Mouse (Mus musculus): ENCODE results near the gene Zfp54. TPM values are rescaled to one million over a fixed set of nuclear protein-coding genes. Genes with fewer than 3 reads are reported as not detected.
A peak's percentile ranks its signal among the peaks of the same experiment; 100 is the strongest.
"Not testable (repeated sequence)": the region's sequence is repeated elsewhere in the genome, so short reads cannot be mapped to it uniquely, and the experiment has no call there.

The Zfp54 gene
- polyA plus RNA-seq, 1 experiment, result not detected

DNA sequence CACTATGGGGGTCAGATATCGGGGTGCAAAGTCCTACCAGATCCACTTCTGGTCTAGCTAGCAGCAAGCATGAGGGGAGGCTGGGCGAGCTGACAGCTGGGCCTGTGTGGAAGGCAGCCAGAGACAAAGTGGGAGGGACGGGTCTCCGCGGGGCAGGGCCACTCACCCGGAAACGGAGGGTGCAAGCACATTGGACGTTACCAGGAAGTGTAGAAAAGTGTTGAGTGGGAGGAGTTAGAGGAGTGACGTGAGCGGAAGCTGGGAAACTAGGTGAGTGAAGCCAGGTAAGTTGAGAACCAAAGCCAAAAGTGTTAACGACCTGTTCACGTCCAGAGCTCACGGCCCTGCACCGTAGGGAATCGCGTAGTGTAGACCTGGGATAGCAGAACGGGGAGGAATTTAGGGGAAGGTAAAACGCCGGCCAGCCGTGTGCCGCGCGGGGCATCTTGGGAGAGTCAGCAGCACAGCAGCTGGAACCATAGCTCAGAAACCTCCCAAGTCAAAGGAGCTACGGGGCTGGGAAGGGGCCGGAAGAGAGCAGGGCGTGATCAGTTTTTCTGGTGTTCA is 27.2 kb downstream of the Zfp54 start, which contains the start of gene Zfp51:
Gene Zfp51 (plus strand): TSS at position 237 of the 567 bp plus-strand sequence.
- TF ChIP-seq CTCF (IDR thresholded peaks at IDR 0.05; ENCODE audit: extremely low read depth, insufficient read length, insufficient replicate concordance, low read depth, low read length) (no peak), POLR2A (IDR thresholded peaks at IDR 0.05; ENCODE audit: low read depth, low read length) (peak; percentile 69; the same call in 1 of the 2 replicates)
- under 1% methylated on average over 26 of the region's 26 CpGs for WGBS

DNA sequence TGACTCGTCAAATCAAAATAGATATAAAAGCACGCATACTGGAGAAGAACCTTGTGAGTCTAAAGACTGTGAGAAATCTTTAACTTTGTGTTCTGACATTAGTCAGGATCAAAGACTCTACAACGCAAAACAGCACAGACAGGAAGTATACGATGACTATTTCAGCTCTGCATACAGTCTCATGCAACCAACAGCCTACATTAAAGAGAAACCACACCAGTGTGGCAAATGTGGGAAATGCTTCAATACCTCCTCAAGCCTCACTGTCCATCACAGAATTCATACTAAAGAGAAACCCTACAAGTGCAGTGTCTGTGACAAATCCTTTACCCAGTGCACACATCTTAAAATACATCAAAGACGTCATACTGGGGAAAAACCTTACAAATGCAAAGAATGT is 40.5 kb downstream of the Zfp54 start:
- no peak for TF ChIP-seq CTCF (IDR thresholded peaks at IDR 0.05; ENCODE audit: extremely low read depth, insufficient read length, insufficient replicate concordance, low read depth, low read length)
- no peak for TF ChIP-seq POLR2A (IDR thresholded peaks at IDR 0.05; ENCODE audit: low read depth, low read length)
- Histone ChIP-seq H3K27ac (ENCODE audit: insufficient read depth, low read depth, low read length) (no peak overlapping the region), H3K4me3 (ENCODE audit: low read depth, low read length) (no peak overlapping the region), H3K27me3 (ENCODE audit: control insufficient read depth, insufficient read depth, low read length) (no peaks in the 10 kb centered on the region), H3K36me3 (ENCODE audit: control insufficient read depth, insufficient read depth, low read length) (peaks cover 29% of the 10 kb centered on the region), H3K4me1 (ENCODE audit: control insufficient read depth, insufficient read depth, insufficient read length, low read length) (no peaks in the 10 kb centered on the region)
- WGBS, result 90% methylated on average over 5 of the region's 5 CpGs

More for the DNA sequence above, 27.2 kb downstream of the Zfp54 start, which contains the start of gene Zfp51:
- Histone ChIP-seq H3K4me1 (ENCODE audit: control insufficient read depth, insufficient read depth, insufficient read length, low read length) (peaks cover 3% of the 10 kb centered on the region; the same call in 1 of the 2 replicates), H3K27ac (ENCODE audit: insufficient read depth, low read depth, low read length) (peak within 1 kb of the TSS; percentile 99), H3K4me3 (ENCODE audit: low read depth, low read length) (peak within 1 kb of the TSS; percentile 80), H3K27me3 (ENCODE audit: control insufficient read depth, insufficient read depth, low read length) (no peaks in the 10 kb centered on the region), H3K36me3 (ENCODE audit: control insufficient read depth, insufficient read depth, low read length) (peaks cover 8% of the 10 kb centered on the region)

DNA sequence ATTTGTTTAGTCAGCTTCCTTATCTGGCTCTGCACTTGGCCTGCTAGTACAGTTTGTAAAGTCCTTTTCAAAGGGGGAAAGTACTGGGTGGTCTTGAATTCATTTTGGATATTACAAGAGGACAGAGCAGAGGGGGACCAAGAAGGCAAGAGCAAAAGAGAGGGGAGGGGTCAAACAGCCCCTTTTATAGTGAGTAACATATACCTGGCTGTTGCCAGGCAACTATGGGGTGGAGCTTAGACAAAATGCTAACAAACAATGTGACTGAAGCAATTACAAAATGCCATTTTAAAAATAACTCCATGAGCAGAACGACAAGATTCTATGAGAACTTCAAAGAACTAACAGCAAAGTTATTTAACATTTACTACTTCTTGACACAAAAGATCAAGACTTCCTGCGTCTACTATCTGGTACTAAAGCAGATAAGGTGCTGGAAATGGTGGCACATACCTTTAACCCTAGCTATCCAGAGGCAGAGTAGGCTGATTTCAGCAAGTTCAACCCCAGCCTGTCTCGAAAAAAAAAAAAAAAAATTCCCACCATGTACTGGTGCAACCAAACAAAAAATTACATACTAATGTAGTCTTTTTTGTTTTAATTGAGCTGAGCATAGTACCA is 49.1 kb downstream of the Zfp54 start:
- no peak for TF ChIP-seq POLR2A (IDR thresholded peaks at IDR 0.05; ENCODE audit: low read depth, low read length)
- no peak for TF ChIP-seq CTCF (IDR thresholded peaks at IDR 0.05; ENCODE audit: extremely low read depth, insufficient read length, insufficient replicate concordance, low read depth, low read length)
- no peaks in the 10 kb centered on the region for H3K27me3 ChIP-seq (ENCODE audit: control insufficient read depth, insufficient read depth, low read length)
- no peak overlapping the region for H3K27ac ChIP-seq (ENCODE audit: insufficient read depth, low read depth, low read length)
- no peak overlapping the region for H3K4me3 ChIP-seq (ENCODE audit: low read depth, low read length)
- H3K36me3 ChIP-seq (ENCODE audit: control insufficient read depth, insufficient read depth, low read length), result no peaks in the 10 kb centered on the region
- 0 out of 2 replicates have a peak, but pooled peaks cover 2% of the 10 kb centered on the region for H3K4me1 ChIP-seq (ENCODE audit: control insufficient read depth, insufficient read depth, insufficient read length, low read length)
- WGBS, result 24% methylated on average over 3 of the region's 3 CpGs

DNA sequence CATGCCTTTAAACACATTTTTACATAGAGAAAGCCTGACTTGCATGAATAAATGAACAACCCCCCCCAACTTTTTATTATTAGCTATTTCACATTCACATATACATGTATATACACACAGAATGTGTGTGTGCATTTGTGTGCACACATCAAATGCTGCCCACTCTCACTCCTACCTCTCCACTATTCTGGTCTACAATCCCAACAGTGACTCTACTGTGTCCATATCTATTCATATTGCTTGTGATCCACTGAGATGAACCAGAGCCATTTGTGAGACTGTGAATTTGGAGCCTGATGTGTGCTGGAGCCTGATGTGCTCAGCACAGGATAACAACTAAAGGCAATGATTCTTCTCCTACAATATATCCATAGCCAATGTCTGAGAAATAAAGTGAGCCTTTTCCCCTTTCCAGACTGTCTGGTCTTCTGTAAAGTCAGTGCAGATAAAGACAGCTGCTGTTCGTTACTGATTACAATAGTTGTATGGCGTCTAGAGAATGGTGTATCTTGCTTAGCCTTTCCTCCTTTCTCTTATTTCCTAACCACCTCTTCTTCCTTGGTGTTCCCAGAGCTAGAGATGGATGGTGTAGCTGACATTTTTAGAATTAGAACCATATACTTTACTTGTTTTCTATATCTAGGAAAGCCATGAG is 49.8 kb downstream of the Zfp54 start:
- 0 out of 2 replicates have a peak, but pooled peaks cover 2% of the 10 kb centered on the region for H3K4me1 ChIP-seq (ENCODE audit: control insufficient read depth, insufficient read depth, insufficient read length, low read length)
- H3K36me3 ChIP-seq (ENCODE audit: control insufficient read depth, insufficient read depth, low read length), result no peaks in the 10 kb centered on the region
- WGBS, result 63% methylated on average over 2 of the region's 2 CpGs
- H3K27ac ChIP-seq (ENCODE audit: insufficient read depth, low read depth, low read length), result no peak overlapping the region
- no peak for TF ChIP-seq POLR2A (IDR thresholded peaks at IDR 0.05; ENCODE audit: low read depth, low read length)
- H3K4me3 ChIP-seq (ENCODE audit: low read depth, low read length), result no peak overlapping the region
- no peaks in the 10 kb centered on the region for H3K27me3 ChIP-seq (ENCODE audit: control insufficient read depth, insufficient read depth, low read length)

DNA sequence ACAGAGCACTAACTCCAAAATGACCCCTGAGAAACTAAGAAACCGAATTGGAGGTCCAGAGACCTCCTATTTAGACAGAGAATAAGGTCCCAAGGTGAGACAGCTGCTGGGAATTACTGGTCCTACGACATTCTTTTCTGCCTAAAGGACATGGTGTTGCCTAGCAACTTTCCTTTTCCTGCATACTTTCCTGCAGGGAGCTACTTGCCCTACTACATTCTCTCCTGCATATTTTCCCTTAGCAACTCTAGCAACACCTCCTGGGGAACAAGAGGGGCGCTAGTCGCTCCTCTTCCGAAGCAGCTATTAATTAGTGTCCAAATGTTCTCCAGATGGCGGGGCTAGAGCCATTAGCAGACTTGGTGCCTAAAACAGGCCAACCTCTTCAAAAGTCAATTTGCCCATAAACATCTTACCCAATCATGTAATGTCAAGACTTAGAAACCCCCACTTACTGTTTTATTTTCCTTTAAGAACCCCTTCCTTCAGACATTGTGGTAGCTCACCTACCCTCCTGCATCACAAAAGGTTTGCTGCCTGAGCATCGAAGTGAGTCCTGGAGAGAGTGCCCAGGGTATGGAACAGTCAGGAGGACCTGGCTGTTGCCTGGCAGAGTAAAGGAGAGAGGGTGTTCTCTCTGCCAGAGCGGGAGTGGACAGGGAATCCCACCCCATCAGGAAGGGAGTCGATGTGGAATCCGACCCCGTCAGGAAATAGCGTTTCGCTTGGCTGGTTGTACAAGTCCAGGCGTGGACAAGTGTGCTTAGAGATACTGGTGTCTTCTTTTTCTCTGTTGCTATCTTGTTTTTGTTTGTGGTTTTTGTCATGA is 50.5 kb downstream of the Zfp54 start:
- Histone ChIP-seq H3K4me1 (ENCODE audit: control insufficient read depth, insufficient read depth, insufficient read length, low read length) (0 out of 2 replicates have a peak, but pooled peaks cover 2% of the 10 kb centered on the region), H3K27ac (ENCODE audit: insufficient read depth, low read depth, low read length) (peak overlapping the region; percentile 96), H3K27me3 (ENCODE audit: control insufficient read depth, insufficient read depth, low read length) (no peaks in the 10 kb centered on the region), H3K4me3 (ENCODE audit: low read depth, low read length) (peak overlapping the region; percentile 34; the same call in 1 of the 2 replicates), H3K36me3 (ENCODE audit: control insufficient read depth, insufficient read depth, low read length) (no peaks in the 10 kb centered on the region)
- TF ChIP-seq POLR2A (IDR thresholded peaks at IDR 0.05; ENCODE audit: low read depth, low read length), result no peak
- WGBS, result 40% methylated on average over 14 of the region's 14 CpGs

DNA sequence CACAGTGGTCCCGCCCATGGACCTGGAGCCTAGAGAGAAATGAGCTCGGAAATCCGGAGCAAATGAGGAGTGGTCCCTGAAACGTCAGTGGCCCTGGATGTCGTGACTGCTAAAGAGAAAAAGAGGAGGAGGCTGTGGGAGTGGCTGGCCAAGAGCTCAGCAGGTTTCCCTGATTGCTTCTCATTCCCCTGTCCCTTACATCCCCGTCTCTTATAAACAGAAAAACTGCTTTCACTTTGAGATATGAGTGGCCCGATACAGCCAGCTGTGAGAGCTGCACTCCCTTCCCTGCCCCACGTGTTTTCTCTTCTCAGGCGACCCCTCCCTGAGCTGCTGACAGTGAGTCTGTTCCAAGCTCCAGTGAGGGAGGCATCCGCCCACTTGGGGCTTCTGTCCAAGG is 51.7 kb downstream of the Zfp54 start:
- 2% methylated on average over 10 of the region's 10 CpGs for WGBS
- H3K36me3 ChIP-seq (ENCODE audit: control insufficient read depth, insufficient read depth, low read length); H3K4me1 ChIP-seq (ENCODE audit: control insufficient read depth, insufficient read depth, insufficient read length, low read length); H3K27ac ChIP-seq (ENCODE audit: insufficient read depth, low read depth, low read length); H3K27me3 ChIP-seq (ENCODE audit: control insufficient read depth, insufficient read depth, low read length): not testable (repeated sequence)
- H3K4me3 ChIP-seq (ENCODE audit: low read depth, low read length), result peak overlapping the region; percentile 38

DNA sequence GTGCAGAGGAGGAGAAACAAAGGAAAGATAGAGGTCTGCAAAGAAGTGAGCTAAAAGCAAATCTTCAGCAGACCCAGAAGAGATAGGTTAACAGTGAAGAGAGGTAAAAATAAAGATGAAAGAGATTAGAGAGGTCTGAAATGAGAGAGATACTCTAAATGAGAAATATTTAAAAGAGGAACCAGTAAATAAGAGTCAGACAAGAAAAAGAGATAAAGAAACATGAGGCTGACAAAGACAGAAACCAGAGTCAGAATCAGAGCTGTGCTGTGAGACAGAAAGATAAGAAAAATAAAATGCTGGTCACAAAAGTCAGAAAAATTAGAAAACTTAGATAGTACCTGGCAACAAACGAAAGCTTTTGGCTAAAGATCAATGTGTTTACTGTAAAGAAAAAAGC is 52.3 kb downstream of the Zfp54 start:
- not testable (repeated sequence) for H3K36me3 ChIP-seq (ENCODE audit: control insufficient read depth, insufficient read depth, low read length); H3K27me3 ChIP-seq (ENCODE audit: control insufficient read depth, insufficient read depth, low read length); H3K4me3 ChIP-seq (ENCODE audit: low read depth, low read length); H3K27ac ChIP-seq (ENCODE audit: insufficient read depth, low read depth, low read length); H3K4me1 ChIP-seq (ENCODE audit: control insufficient read depth, insufficient read depth, insufficient read length, low read length)
- 56% methylated on average over 1 of the region's 1 CpGs for WGBS

DNA sequence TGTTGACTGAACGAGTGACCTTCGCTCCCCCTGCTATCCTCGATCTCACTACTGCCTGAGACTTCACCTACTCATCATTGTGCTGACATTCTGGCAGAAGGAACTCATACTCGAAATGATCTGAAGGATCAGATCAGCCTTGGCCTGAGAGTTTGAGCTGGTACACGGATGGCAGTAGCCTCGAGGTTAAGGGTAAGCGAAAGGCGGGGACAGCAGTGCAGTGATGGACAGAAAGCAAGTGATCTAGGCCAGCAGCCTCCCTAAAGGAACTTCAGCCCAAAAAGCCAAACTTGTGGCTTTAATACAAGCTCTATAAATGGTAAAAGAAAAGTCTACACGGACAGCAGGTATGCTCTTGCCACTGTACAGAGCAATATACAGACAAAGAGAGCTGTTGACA is 53.3 kb downstream of the Zfp54 start:
- not testable (repeated sequence) for H3K4me3 ChIP-seq (ENCODE audit: low read depth, low read length); H3K27me3 ChIP-seq (ENCODE audit: control insufficient read depth, insufficient read depth, low read length); H3K27ac ChIP-seq (ENCODE audit: insufficient read depth, low read depth, low read length); H3K36me3 ChIP-seq (ENCODE audit: control insufficient read depth, insufficient read depth, low read length); H3K4me1 ChIP-seq (ENCODE audit: control insufficient read depth, insufficient read depth, insufficient read length, low read length)
- 35% methylated on average over 5 of the region's 9 CpGs for WGBS

DNA sequence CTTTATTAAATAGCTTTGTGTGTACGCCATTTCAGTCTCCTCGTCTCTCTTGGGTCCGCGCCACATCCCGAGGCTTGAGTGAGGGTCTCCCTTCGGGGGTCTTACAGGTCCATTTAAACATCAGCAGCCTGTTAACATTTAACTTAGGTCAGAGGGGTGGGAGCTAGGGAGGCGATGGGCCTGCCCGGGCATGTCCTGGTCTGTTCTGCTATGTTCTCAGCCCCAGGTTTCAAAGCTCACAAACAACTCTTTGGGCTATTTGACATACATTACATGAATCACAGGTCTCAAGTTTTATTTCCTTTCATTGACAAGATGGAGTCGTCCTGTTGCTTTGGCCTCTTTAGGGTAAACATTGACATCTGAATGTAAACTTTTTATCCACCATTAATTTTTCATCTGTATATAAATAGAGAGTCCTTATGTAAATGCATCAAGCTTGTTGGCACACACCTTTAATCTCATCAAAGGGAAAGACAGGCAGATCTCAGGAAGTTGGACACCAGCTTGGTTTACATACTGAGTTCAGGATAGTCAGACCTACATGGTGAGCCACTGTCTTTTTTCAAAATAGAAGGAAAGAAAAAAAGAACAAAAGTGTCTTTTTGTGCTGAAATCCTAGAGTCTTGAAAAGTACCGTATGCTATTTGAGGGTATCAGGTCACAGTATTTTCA is 55.2 kb downstream of the Zfp54 start:
- H3K4me1 ChIP-seq (ENCODE audit: control insufficient read depth, insufficient read depth, insufficient read length, low read length); H3K4me3 ChIP-seq (ENCODE audit: low read depth, low read length); H3K27me3 ChIP-seq (ENCODE audit: control insufficient read depth, insufficient read depth, low read length); H3K36me3 ChIP-seq (ENCODE audit: control insufficient read depth, insufficient read depth, low read length): not testable (repeated sequence)
- H3K27ac ChIP-seq (ENCODE audit: insufficient read depth, low read depth, low read length), result peak overlapping the region; percentile 49; the same call in 1 of the 2 replicates
- WGBS, result 72% methylated on average over 10 of the region's 10 CpGs

All from small intestine, adult 2 months (tissue).